Mouse (Mus musculus) embryo, embryonic 10.5 days (tissue): ENCODE measurements around the gene Olfr918.

ENCODE experiments used
- DNase-seq: peaks from one replicate; pipeline ENCODE4 v3.0.0-alpha.2; 2015; ENCODE audit warnings: low spot score

The Olfr918 gene

DNA sequence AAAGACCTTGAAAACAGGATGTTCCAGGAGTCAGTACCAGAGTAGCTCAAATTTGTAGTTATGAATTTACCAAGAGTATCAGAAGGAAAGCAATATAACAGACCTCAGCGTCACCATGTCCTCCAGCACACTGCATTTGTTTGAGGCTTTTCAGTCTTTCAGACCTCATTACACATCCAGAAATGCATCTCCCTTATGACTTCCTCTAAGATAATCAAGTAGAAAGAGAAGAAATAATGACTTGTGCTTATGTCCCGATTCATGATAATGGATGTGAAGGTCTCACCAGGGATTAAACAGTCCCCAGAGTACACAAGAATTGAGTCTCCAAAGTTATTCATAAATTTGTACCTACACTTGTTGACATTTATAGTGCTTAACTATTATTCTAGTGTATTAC lies at the start of gene Olfr918:
Gene Olfr918, minus strand, starts transcription at position 101 of the 400 bp plus-strand sequence.
- no peak for DNase-seq

DNA sequence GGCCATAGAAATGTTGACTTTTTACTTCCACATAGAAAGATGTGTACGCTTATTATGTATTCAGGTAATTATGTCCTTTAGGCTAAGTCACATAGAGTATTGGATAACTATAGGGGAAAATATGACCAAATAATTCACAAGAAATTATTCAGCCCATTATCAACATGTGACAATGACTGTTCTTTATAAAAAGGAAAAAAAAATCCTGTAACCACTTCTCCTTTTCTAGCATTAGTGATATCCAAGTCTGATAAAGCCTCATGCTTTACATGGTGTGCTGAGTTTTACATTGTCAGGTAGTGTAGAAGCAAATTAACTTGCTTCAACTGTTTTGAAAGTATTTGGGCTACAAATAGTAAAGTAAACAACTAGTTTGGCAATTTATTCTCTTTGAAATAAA lies 49.6 kb upstream of the Olfr918 start:
- DNase-seq: no peak

DNA sequence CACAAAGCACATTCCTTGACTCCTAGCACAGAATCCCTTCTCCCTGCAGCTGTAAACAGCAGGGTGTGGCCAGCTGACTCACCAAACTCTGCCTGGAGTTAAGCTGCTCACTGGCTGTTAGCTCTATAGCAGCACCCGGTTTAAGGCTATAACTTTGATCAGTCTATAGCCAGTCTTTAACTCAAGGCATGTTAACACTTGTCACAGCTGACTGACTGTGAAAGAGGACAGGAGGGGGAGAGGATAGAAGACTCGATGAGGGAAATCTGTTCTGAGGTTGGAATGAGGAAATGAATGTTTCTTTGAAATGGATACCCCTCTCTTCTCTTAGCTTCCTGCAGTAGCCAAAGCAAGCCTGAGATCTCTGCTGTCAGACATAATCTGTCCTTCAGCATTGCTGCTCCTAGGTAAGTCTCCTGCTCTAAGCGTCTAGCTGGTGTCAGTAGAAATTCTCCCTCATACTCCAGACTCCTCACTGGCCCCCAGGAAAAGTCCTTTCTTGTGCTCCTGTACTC lies 44.6 kb upstream of the Olfr918 start:
- DNase-seq: peak; percentile 12

DNA sequence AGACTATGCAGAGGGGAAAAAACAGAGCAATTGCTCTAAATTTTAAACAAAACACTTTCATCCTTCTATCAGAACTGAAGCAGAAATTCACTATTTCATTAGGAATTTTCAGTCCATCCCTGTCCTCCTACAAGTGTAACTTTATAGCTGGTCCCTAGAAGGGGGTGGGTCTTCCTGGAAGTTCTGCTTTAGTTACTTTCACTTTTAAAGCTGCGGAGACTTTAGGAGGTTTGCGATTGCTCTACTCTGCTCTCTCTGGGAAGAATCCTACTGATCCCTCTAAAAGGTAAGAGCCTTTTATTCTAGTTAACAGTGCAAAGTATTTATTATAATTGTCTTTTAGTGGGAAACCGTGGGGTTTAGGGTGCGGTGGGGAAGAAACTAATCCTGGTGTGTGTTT lies 43.7 kb upstream of the Olfr918 start, which contains the start of gene Vwa5a:
Gene Vwa5a, plus strand, starts transcription at position 167 of the 400 bp plus-strand sequence.
- peak; percentile 74 for DNase-seq

DNA sequence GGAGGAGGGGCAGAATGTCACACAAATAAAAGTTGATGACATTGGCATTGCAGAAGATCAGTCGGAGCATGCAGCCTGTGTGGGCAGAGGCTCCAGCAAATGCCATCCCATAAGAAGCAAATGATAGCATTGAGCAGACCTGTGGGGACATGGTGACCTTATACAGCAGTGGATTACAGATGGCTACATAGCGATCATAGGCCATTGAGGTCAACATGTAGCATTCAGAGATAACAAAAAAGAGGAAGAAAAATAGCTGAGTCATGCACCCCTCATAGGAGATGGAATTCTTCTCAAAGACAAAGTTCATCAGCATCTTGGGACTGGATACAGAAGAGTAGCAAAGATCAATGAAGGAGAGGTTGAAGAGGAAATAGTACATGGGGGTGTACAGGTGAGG lies 1.5 kb downstream of the Olfr918 start:
- DNase-seq: no peak

DNA sequence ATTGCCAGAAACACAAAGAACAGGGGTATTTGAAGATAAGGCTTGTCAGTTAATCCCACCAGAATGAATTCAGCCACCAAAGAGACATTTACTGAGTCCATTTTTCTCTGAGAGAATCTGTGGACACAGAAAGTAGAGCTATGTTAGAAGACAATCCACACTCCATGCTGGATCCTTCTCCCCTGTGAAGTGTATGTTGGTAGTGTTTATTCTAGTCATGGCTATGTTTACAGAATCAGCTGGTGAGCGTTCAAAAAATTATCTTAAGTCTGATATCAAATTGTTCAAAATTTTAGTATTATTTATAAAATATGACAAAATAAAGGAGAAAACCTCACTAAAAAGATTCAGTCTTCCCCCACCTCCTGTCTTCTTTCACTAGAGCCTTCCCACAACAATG lies 8.7 kb downstream of the Olfr918 start, which contains the start of gene Olfr917:
Gene Olfr917, minus strand, starts transcription at position 101 of the 400 bp plus-strand sequence.
- no peak for DNase-seq

DNA sequence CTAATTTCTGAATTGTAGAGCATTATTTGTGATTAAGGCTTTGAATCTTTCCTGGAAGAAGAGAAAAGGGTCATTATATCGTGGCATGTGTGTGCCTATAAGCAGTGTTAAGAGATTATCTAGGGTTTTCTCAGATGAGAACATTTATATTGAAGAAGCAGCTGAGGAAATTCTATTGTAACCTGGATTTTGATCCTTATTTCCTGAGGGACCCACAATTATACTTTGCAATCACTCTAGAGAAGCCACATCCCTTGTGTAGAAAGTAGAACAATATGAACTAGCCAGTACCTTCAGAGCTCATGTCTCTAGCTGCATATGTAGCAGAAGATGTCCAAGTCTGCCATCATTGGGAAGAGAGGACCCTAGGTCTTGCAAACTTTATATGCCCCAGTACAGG lies 14.6 kb downstream of the Olfr918 start, which contains the start of gene Olfr916:
Gene Olfr916, minus strand, starts transcription at position 101 of the 400 bp plus-strand sequence.
- no peak for DNase-seq

DNA sequence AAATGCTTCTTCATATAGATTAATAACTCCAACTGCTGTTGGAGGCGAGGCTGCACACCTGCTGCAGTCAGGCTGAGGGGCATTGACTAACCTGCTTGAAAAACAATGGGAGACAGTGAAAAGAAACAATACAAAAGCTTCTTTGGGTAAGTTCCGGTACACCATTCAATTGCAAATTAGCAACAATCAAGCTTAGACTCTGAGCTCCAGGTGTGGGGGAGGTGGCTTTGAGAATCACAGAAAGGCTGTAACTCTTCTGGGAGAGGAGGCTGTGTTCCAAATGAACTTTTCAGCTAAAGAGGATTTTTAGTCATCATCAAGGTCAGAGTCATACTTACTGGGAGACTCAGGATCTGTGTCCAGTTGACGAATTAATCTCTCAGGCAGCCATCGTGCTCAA lies 42.0 kb downstream of the Olfr918 start:
- no peak for DNase-seq
